Mouse (Mus musculus) CH12.LX (cell line): ENCODE data around the gene Mras. TPM values are rescaled to one million over a fixed set of nuclear protein-coding genes. Genes with fewer than 3 reads are reported as not detected.

ENCODE experiments used
- DNase-seq: peaks from one replicate; pipeline ENCODE4 v3.0.0-alpha.2; 2013; ENCODE audit errors: extremely low read depth
- H3K27ac ChIP-seq: 2 replicates; pipeline ENCODE4 v1.5.1; 2012; ENCODE audit warnings: low read depth, mild to moderate bottlenecking, control low read depth, moderate library complexity; ENCODE audit not compliant: insufficient read depth
- H3K27me3 ChIP-seq: replicated peaks from 2 replicates; pipeline ENCODE3; 2012; ENCODE audit warnings: inconsistent platforms
- H3K36me3 ChIP-seq, 2 experiments: replicated peaks in 1 of 2; 2 replicates each; pipeline versions ENCODE3 to v1.6.1; 2012; ENCODE audit warnings: inconsistent platforms in 1 of 2, low read length in 1 of 2, mild to moderate bottlenecking in 1 of 2, mixed read lengths in 1 of 2, moderate library complexity in 1 of 2; ENCODE audit not compliant: control insufficient read depth in 1 of 2, insufficient read depth in 1 of 2
- H3K4me1 ChIP-seq, 2 experiments: 2 replicates each; pipeline ENCODE4 v1.6.1; 2012; ENCODE audit warnings: inconsistent platforms in 1 of 2, moderate library complexity in 1 of 2; ENCODE audit not compliant: insufficient read depth in 2 of 2, control insufficient read depth in 1 of 2
- H3K4me2 ChIP-seq: 2 replicates; pipeline ENCODE4 v1.6.1; 2012; ENCODE audit warnings: low read depth, mild to moderate bottlenecking, control low read depth; ENCODE audit not compliant: poor library complexity, insufficient read depth, severe bottlenecking
- H3K4me3 ChIP-seq, 3 experiments: fragments of 150-350 bp in 1 of 3; sonication (generic) in 1 of 3; replicated peaks in 1 of 3; 2 replicates each; pipeline versions ENCODE3 to v1.5.1; 2011 to 2012; ENCODE audit warnings: low read depth in 2 of 3, low read length in 2 of 3, mild to moderate bottlenecking in 2 of 3, moderate library complexity in 2 of 3, control low read depth in 1 of 3, improper control_type of control experiment in 1 of 3, inconsistent platforms in 1 of 3, mixed read lengths in 1 of 3; ENCODE audit not compliant: poor library complexity in 1 of 3
- H3K79me2 ChIP-seq: replicated peaks from 2 replicates; pipeline ENCODE4 v1.6.1; 2012; ENCODE audit warnings: mild to moderate bottlenecking, moderate library complexity; ENCODE audit not compliant: control insufficient read depth, poor library complexity, insufficient read depth, severe bottlenecking; ENCODE audit errors: extremely low read depth
- H3K9ac ChIP-seq: 2 replicates; pipeline ENCODE4 v1.6.1; 2012; ENCODE audit warnings: low read depth, mild to moderate bottlenecking, control low read depth, moderate library complexity; ENCODE audit not compliant: insufficient read depth
- H3K9me3 ChIP-seq: replicated peaks from 2 replicates; pipeline ENCODE3; 2012; ENCODE audit warnings: low read length, inconsistent platforms, mixed read lengths
- BHLHE40 ChIP-seq: IDR thresholded peaks from 2 replicates; pipeline ENCODE4 v1.6.1; 2011; ENCODE audit warnings: mild to moderate bottlenecking, low read depth, low read length, improper control_type of control experiment
- CHD2 ChIP-seq: IDR thresholded peaks from 2 replicates; pipeline ENCODE4 v1.6.1; 2011; ENCODE audit warnings: low read length, improper control_type of control experiment
- CTCF ChIP-seq, 2 experiments: IDR thresholded peaks in 1 of 2; conservative IDR thresholded peaks in 1 of 2; 2 replicates each; pipeline ENCODE4 v1.5.1; 2011 to 2012; ENCODE audit warnings: low read depth in 2 of 2, low read length in 2 of 2, improper control_type of control experiment in 1 of 2, inconsistent platforms in 1 of 2, mild to moderate bottlenecking in 1 of 2, moderate library complexity in 1 of 2
- ETS1 ChIP-seq: conservative IDR thresholded peaks from 2 replicates; pipeline ENCODE4 v1.6.1; 2012; ENCODE audit warnings: low read depth, mild to moderate bottlenecking, inconsistent platforms, low read length, improper control_type of control experiment, moderate library complexity
- GABPA ChIP-seq: IDR thresholded peaks from 2 replicates; pipeline ENCODE4 v1.6.1; 2012; ENCODE audit warnings: low read depth, low read length, improper control_type of control experiment, inconsistent platforms; ENCODE audit not compliant: insufficient replicate concordance
- MAFK ChIP-seq: IDR thresholded peaks from 2 replicates; pipeline ENCODE4 v1.6.1; 2011; ENCODE audit warnings: low read length, improper control_type of control experiment; ENCODE audit not compliant: insufficient replicate concordance
- MEF2A ChIP-seq: IDR thresholded peaks from 2 replicates; pipeline ENCODE4 v1.6.1; 2014; ENCODE audit warnings: low read depth, mild to moderate bottlenecking, inconsistent platforms, low read length, improper control_type of control experiment, borderline replicate concordance
- MXI1 ChIP-seq: IDR thresholded peaks from 2 replicates; pipeline ENCODE4 v1.6.1; 2011; ENCODE audit warnings: mild to moderate bottlenecking, low read depth, low read length, improper control_type of control experiment
- MYC ChIP-seq: IDR thresholded peaks from 2 replicates; pipeline ENCODE4 v1.6.1; 2011; ENCODE audit warnings: low read depth, mild to moderate bottlenecking, improper control_type of control experiment, low read length
- NELFE ChIP-seq: IDR thresholded peaks from 2 replicates; pipeline ENCODE4 v1.6.1; 2011; ENCODE audit warnings: low read depth, low read length, improper control_type of control experiment
- NRF1 ChIP-seq: IDR thresholded peaks from 2 replicates; pipeline ENCODE4 v1.6.1; 2014; ENCODE audit warnings: low read depth, mild to moderate bottlenecking, inconsistent platforms, low read length, improper control_type of control experiment, moderate library complexity
- SIN3A ChIP-seq: IDR thresholded peaks from 2 replicates; pipeline ENCODE4 v1.6.1; 2012; ENCODE audit warnings: low read length, improper control_type of control experiment, inconsistent platforms
- TBP ChIP-seq: conservative IDR thresholded peaks from 2 replicates; pipeline ENCODE4 v1.6.1; 2011; ENCODE audit warnings: low read depth, low read length, improper control_type of control experiment
- TCF12 ChIP-seq: IDR thresholded peaks from 2 replicates; pipeline ENCODE4 v1.6.1; 2014; ENCODE audit warnings: low read depth, mild to moderate bottlenecking, inconsistent platforms, low read length, improper control_type of control experiment
- UBTF ChIP-seq: IDR thresholded peaks from 2 replicates; pipeline ENCODE4 v1.6.1; 2012; ENCODE audit warnings: low read depth, mild to moderate bottlenecking, inconsistent platforms, low read length, improper control_type of control experiment, moderate library complexity
- USF1 ChIP-seq: IDR thresholded peaks from 2 replicates; pipeline ENCODE4 v1.6.1; 2014; ENCODE audit warnings: low read depth, mild to moderate bottlenecking, inconsistent platforms, low read length, improper control_type of control experiment
- ZC3H11A ChIP-seq: IDR thresholded peaks from 2 replicates; pipeline ENCODE4 v1.6.1; 2012; ENCODE audit warnings: low read depth, mild to moderate bottlenecking, inconsistent platforms, low read length, improper control_type of control experiment
- ZKSCAN1 ChIP-seq: IDR thresholded peaks from 2 replicates; pipeline ENCODE4 v1.6.1; 2012; ENCODE audit warnings: low read depth, inconsistent platforms, low read length, improper control_type of control experiment, borderline replicate concordance
- ZNF384 ChIP-seq: IDR thresholded peaks from 2 replicates; pipeline ENCODE4 v1.6.1; 2012; ENCODE audit warnings: low read depth, low read length, improper control_type of control experiment, inconsistent platforms
- dilution Hi-C: fragments of 300-500 bp; cut with MboI; formaldehyde crosslinking; loops from 2 replicates; pipeline ENCODE4 v1.14.3; 2020; ENCODE audit warnings: low sequenced_read_pairs; ENCODE audit not compliant: extremely low pct_unique_long_range_greater_than_20kb, extremely low pct_ligation_motif_present
- in situ Hi-C: fragments of 300-500 bp; cut with MboI; formaldehyde crosslinking; loops from 3 replicates; pipeline ENCODE4 v1.14.3; 2019; ENCODE audit warnings: low sequenced_read_pairs, low pct_ligation_motif_present, low pct_unique_long_range_greater_than_20kb, mixed read lengths
- polyA plus RNA-seq: library from polyadenylated mRNA; unstranded; fragments of >175 nt; gene quantifications from 2 replicates; pipeline ENCODE4 v1.2.1, GENCODE M21; 2012; ENCODE audit warnings: low read depth; ENCODE audit not compliant: insufficient read length
- total RNA-seq, 2 experiments: library from RNA; depleted of rRNA; stranded (reverse); fragments of 300-350 nt in 1 of 2; fragments of >200 nt in 1 of 2; gene quantifications; 2 replicates each; pipeline ENCODE4 v1.2.3; 2012 to 2014

Gene Mras
- total RNA-seq (2012; rRNA removed) (0.21 TPM in 1 of 2 replicates, not detected in the other), total RNA-seq (2014; rRNA removed) (not detected in 2 replicates), polyA plus RNA-seq (not detected in 2 replicates)

DNA sequence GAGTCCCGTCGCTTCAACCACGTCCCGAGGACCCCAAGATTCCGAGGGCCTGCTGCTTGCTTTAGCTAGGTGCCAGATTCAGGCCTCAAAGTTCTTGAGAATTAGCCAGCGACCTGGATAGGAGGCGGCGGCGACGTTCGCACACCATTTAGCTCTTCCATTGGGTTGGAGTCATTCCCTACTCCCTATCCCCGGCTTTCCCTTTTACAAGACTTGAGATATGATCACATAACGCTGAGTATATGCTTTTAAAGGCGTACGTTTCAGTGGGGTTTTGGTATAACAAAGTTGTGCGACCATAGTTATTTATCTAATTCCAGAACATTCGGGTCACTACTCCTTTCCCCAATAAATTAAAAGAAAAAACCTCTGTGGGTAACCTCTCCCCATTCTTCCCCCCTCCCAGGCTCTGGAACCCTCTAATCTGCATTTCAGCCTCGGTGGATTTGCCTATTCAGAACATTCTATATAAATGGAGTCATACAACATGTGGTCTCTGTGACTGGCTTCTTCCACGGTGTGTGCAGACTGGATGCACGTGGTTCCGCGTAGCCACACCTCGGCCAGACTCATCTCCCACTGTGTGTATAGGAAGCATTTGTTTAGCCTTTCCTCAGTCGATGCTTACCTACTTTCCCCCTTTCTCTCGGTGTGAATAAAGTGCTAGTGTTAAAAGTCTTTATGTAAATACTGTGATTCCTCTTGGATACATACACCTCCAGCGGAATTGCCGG is at the start of gene Mras:
Mras (minus strand) TSS at position 351 of the 734 bp plus-strand sequence.
- H3K9ac ChIP-seq: peak within 1 kb of the TSS; percentile 17; the same call in 1 of the 2 replicates
- dilution Hi-C loops: no loop called here
- H3K27ac ChIP-seq: no peak within 1 kb of the TSS

DNA sequence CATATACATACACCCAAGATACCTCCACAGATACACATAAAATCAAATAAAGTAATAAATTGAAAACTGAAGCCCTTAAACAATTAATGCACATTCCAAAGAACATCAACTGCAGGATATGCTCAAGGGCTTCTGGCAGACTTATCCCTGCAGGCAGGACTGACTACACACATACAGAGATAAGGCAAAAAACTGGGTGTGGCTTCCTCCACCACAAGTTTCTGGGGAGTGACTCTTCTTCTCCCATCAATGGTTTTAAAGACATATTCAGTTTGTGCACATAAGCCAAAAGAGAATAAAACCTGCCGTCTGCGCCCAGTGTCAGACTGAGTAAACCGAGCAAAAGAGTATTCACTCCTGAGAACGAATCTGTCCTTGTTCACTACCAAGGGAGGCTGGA is 48.0 kb upstream of the Mras start:
- DNase-seq: no peak
- dilution Hi-C loops: no loop called here
- H3K9ac ChIP-seq: no peak overlapping the region
- no peak overlapping the region for H3K27ac ChIP-seq
- H3K36me3 ChIP-seq: peaks cover 28 to 95% of the 10 kb centered on the region in 2 experiments
- in situ Hi-C loops: no loop called here
- no peaks in the 10 kb centered on the region for H3K79me2 ChIP-seq
- H3K9me3 ChIP-seq: no peaks in the 10 kb centered on the region
- H3K27me3 ChIP-seq: no peaks in the 10 kb centered on the region
- peaks cover 14 to 20% of the 10 kb centered on the region in 2 experiments for H3K4me1 ChIP-seq
- H3K4me2 ChIP-seq: no peak overlapping the region
- no peak overlapping the region for H3K4me3 ChIP-seq
- no peak for TF ChIP-seq SIN3A
- TF ChIP-seq USF1: no peak
- no peak for TF ChIP-seq CHD2
- TF ChIP-seq NRF1: no peak
- no peak for TF ChIP-seq ZNF384

More for the DNA sequence above, at the start of gene Mras:
- Histone ChIP-seq H3K4me1 (peaks cover 0 to 10% of the 10 kb centered on the region in 2 experiments; a peak in 2 of 4 replicates), H3K4me2 (peak within 1 kb of the TSS; percentile 59), H3K27me3 (peaks cover 36% of the 10 kb centered on the region), H3K9me3 (no peaks in the 10 kb centered on the region), H3K4me3 (peak within 1 kb of the TSS in 2 of 3 experiments; percentile 46 to 54), H3K36me3 (no peaks in the 10 kb centered on the region), H3K79me2 (no peaks in the 10 kb centered on the region)
- in situ Hi-C loops: no loop called here
- DNase-seq: no peak
- TF ChIP-seq MXI1 (no peak), NELFE (no peak), MAFK (no peak), MYC (no peak), ZNF384 (no peak), TBP (no peak), CTCF (conservative IDR thresholded peaks at IDR 0.05 in 1 of 2, IDR thresholded peaks at IDR 0.05 in 1 of 2; ENCODE audit: low read depth in 2 of 2, low read length in 2 of 2) (no peak), MEF2A (no peak), ZKSCAN1 (no peak), TCF12 (no peak), UBTF (no peak), ZC3H11A (no peak), SIN3A (no peak), BHLHE40 (no peak), GABPA (no peak), ETS1 (no peak)
- TF ChIP-seq, all 38 proteins: peak for 0
